Mouse (Mus musculus) embryonic fibroblast, embryonic 13.5 days (primary cell): ENCODE measurements around the gene Arl14.

Experiments used
- CTCF ChIP-seq: IDR thresholded peaks from 2 replicates; pipeline ENCODE4 v1.5.1; 2011; ENCODE audit warnings: mild to moderate bottlenecking, control low read depth, low read length, moderate library complexity, borderline replicate concordance; ENCODE audit not compliant: insufficient read depth
- POLR2A ChIP-seq: IDR thresholded peaks from 2 replicates; pipeline ENCODE4 v1.6.1; 2011; ENCODE audit warnings: low read depth, mild to moderate bottlenecking, control low read depth, low read length, moderate library complexity

GRCm38 (mm10) chr3:69185244-69185643 lies 37.0 kb upstream of the Arl14 start:
- TF ChIP-seq POLR2A (no peak), CTCF (no peak)
